Comparison of ENCODE assay signal across 10 mouse cellular contexts in the genomic region with DNA sequence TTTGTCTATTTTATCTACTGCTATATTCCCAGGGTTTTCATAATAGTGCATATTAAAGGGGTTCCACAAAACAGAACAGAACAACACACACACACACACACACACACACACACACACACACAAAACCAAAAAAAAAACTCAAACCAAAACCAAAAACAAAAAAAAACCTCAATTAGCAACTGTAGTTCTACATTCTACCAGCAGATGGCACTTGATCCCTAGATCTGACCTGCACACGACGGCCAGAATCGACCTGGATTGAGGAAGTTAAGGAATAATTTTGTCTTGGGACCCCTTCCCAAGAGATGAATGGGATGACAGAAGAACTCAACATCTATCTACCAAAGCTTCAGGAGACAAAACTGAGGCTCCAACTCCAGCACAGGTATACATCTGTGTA. TPM values are rescaled to one million over a fixed set of nuclear protein-coding genes. Genes with fewer than 3 reads are reported as not detected.
DNase-seq lines count a peak whose midpoint lies in the region; ATAC-seq and TF ChIP-seq lines count a peak whose summit lies in the region.
"Had no signal": no experiment of that assay in that cellular context is flagged by ENCODE, and none has a peak within 500 bp of the region (broad histone marks: within the 10 kb centered on the region; RNA-seq: fewer than 3 reads in every experiment).

No protein-coding gene starts in this region.

- H3K27me3 ChIP-seq in liver, embryonic 14.5 days (ENCODE audit: control insufficient read depth, insufficient read depth, low read length): peaks cover 41% of the 10 kb centered on the region
- H3K27me3 ChIP-seq in liver, embryonic 11.5 days (replicated peaks; ENCODE audit: control insufficient read depth, insufficient read depth, low read length): peaks cover 43% of the 10 kb centered on the region

- ATAC-seq in liver, embryonic 14.5 days (ENCODE audit: insufficient read depth): no peak
- ATAC-seq in liver, embryonic 11.5 days (replicated peaks; ENCODE audit: low FRiP score): no peak

- DNase-seq in cerebellum, postnatal 10 days: peak; percentile 39 to 81
- no peak for DNase-seq in cerebellum, adult 11 months
- DNase-seq in liver, embryonic 14.5 days (ENCODE audit: low read depth in 3 of 3, low spot score in 3 of 3): no peak
- DNase-seq in liver, embryonic 11.5 days (ENCODE audit: low spot score): no peak
- peak; percentile 84 for DNase-seq in NIH3T3 (ENCODE audit: low read depth)
- peak; percentile 8 for DNase-seq in large intestine, adult 2 months (ENCODE audit: low read depth, low spot score)
- DNase-seq in testis, postnatal 14 days (ENCODE audit: low spot score): no peak
- DNase-seq in ovary, postnatal 36 days (ENCODE audit: low spot score): no peak
- DNase-seq: heart, postnatal 4 days had no signal

- H3K36me3 ChIP-seq in liver, embryonic 14.5 days (replicated peaks; ENCODE audit: control insufficient read depth, insufficient read depth, low read depth): no peaks in the 10 kb centered on the region
- no peaks in the 10 kb centered on the region for H3K36me3 ChIP-seq in liver, embryonic 11.5 days (ENCODE audit: control insufficient read depth, insufficient read depth, low read length)
- H3K36me3 ChIP-seq: liver, embryonic 15.5 days had no signal

- no peak for TF ChIP-seq EP300 in liver, embryonic 14.5 days (IDR thresholded peaks at IDR 0.05; ENCODE audit: low read depth)

- H3K27ac ChIP-seq in liver, embryonic 14.5 days: no peak overlapping the region
- no peak overlapping the region for H3K27ac ChIP-seq in liver, embryonic 11.5 days (ENCODE audit: low read depth, low read length)
- H3K27ac ChIP-seq: liver, embryonic 15.5 days had no signal

- no peaks in the 10 kb centered on the region for H3K9me3 ChIP-seq in liver, embryonic 14.5 days (ENCODE audit: control insufficient read depth, low read length)
- H3K9me3 ChIP-seq in liver, embryonic 11.5 days (ENCODE audit: control insufficient read depth, low read length): no peaks in the 10 kb centered on the region
- H3K9me3 ChIP-seq: liver, embryonic 15.5 days had no signal

- peak; percentile 85 for TF ChIP-seq CTCF in liver, embryonic 14.5 days (IDR thresholded peaks at IDR 0.05; ENCODE audit: low read depth)

- no peaks in the 10 kb centered on the region for H3K4me1 ChIP-seq in liver, embryonic 14.5 days (replicated peaks; ENCODE audit: control insufficient read depth in 2 of 2, insufficient read depth in 2 of 2, low read length in 1 of 2)
- peaks cover 10% of the 10 kb centered on the region for H3K4me1 ChIP-seq in liver, embryonic 11.5 days (replicated peaks; ENCODE audit: control insufficient read depth, insufficient read depth, low read length)

- no peak overlapping the region for H3K4me3 ChIP-seq in liver, embryonic 14.5 days (ENCODE audit: insufficient read depth in 1 of 2, low read depth in 2 of 2, low read length in 2 of 2)
- no peak overlapping the region for H3K4me3 ChIP-seq in liver, embryonic 11.5 days (ENCODE audit: low read depth, low read length)
- H3K4me3 ChIP-seq: liver, embryonic 15.5 days had no signal

- WGBS in liver, embryonic 14.5 days (ENCODE audit: insufficient replicate concordance): 0% methylated on average over 3 of the region's 3 CpGs
- WGBS in liver, embryonic 11.5 days: 0% methylated on average over 3 of the region's 3 CpGs
- WGBS in large intestine, adult 2 months: under 1% methylated on average over 3 of the region's 3 CpGs

- no peak overlapping the region for H3K9ac ChIP-seq in liver, embryonic 14.5 days (replicated peaks)
- no peak overlapping the region for H3K9ac ChIP-seq in liver, embryonic 11.5 days (ENCODE audit: low read depth, low read length)
- H3K9ac ChIP-seq: liver, embryonic 15.5 days had no signal

- no peak overlapping the region for H3K4me2 ChIP-seq in liver, embryonic 14.5 days (ENCODE audit: low read depth)
- H3K4me2 ChIP-seq in liver, embryonic 11.5 days: no peak overlapping the region
- H3K4me2 ChIP-seq: liver, embryonic 15.5 days had no signal

RNA-seq across cellular contexts. Expression of a gene that starts 2.9 kb away (rescaled TPM):
- 0.12 and 0.21 TPM in 2 replicates for polyA plus RNA-seq in liver, embryonic 14.5 days (2012; rRNA removed)
- 0.08 and 0.16 TPM in 2 replicates for polyA plus RNA-seq in liver, embryonic 14.5 days (2014; fragmentation: Nextera tagmentation; extraction: Ambion mirVana)
- polyA plus RNA-seq in liver, embryonic 11.5 days (2014; fragmentation: Nextera tagmentation; extraction: Ambion mirVana): 0.16 and 0.29 TPM in 2 replicates
- 2.1 and 5.2 TPM in 2 replicates for polyA plus RNA-seq in large intestine, adult 2 months (2012; rRNA removed)

Comparison
In these comparisons a context has a peak if more than half of its experiments do, and no peak if none do; other contexts are left out.
1. DNase-seq: peak in cerebellum, postnatal 10 days (2 of 2), NIH3T3 (single experiment) and large intestine, adult 2 months (single experiment); none in cerebellum, adult 11 months (single experiment), liver, embryonic 14.5 days (0 of 3), liver, embryonic 11.5 days (single experiment), testis, postnatal 14 days (single experiment) and ovary, postnatal 36 days (single experiment).